Mouse (Mus musculus) gastrocnemius, postnatal 4 days (tissue): ENCODE results near the gene Adamts17. TPM values are rescaled to one million over a fixed set of nuclear protein-coding genes. Genes with fewer than 3 reads are reported as not detected.

ENCODE experiments used
- DNase-seq, 2 experiments: peaks; one replicate each; pipeline ENCODE4 v3.0.0; 2021 to 2022; ENCODE audit warnings: low spot score in 2 of 2, mixed read lengths in 2 of 2
- total RNA-seq, 2 experiments: library from RNA; stranded (reverse); gene quantifications; 2 replicates each; pipeline ENCODE4 v1.2.3; 2021

Adamts17 gene
- total RNA-seq, 2 experiments from 2014 or later: 10.5 to 14.1 TPM

DNA sequence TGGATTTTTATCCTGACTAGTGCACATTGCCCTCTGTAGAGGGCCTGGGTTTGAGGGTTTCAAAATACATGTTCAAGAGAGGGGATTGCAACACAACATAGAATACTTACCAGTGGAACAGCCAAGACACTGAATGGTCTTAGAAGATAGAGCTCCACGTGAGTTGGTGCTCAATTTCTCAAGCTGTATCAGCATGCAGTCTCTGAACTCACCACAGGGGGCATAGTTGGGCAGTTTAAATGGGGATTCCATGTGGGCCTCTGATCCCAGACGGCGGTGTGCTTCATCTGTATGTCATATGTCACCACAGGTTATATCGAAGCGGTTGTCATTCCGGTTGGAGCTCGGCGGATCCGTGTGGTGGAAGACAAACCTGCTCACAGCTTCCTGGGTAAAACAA, 222.2 kb downstream of the Adamts17 start:
- DNase-seq: peak in 1 of 2 experiments; percentile 47

DNA sequence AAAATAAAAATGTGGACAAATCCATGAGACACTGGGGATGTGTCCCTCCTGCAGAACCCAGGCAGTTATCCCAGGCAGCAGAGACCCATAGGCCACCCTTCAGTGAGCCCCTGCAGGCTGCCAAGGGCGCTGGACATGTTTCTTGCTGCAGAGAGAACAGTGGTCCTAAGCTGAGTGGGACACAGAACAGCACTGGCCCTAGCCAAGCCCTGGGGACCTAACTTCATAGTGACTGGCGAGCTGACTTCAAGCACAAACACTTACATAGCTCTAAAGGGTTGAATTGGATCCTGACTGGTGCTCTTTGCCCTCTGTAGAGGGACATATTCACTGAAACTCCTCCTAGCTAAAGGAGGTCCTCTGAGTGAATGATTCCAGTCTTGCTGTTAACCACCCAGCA, 223.0 kb downstream of the Adamts17 start:
- DNase-seq: no peak

GRCm38 (mm10) chr7:67064627-67065305, 225.2 kb downstream of the Adamts17 start:
- DNase-seq: no peak

- no peak for DNase-seq
Measured at GRCm38 (mm10) chr7:67065631-67066030, 226.1 kb downstream of the Adamts17 start.

DNA sequence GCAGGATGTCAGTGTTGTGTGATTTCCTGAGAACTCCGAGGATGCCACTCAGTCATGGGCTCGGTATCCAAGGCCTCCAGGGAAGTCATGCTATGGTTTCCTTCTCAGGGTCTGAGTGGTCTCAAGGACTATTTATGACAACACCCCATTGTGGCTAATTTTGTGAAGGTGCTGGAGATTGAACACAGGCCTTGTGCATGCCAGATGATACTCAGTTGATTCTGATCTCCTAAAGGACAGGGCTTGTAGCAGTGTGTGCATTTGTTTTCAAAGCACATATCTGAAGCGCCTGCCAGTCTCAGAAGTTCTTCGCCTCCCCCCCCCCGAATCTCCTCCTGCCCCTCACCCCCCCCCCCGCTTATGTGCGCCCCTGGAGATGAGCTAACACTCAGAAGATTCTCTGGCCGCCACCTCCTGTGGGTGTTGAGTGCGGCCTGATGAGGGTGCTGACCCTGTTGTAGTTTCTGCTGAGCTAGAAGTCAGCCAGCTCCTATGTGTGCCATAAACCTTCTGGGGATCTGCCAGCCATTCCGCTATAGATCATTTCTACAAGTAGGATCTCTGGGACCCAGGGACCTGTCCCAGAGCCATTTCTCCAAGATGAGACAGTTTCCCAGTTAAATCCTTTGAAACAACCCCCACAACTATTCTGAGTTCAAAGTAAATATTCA, 232.6 kb downstream of the Adamts17 start:
- no peak for DNase-seq

- DNase-seq: no peak
Measured at GRCm38 (mm10) chr7:67082751-67083150, 243.2 kb downstream of the Adamts17 start.

DNA sequence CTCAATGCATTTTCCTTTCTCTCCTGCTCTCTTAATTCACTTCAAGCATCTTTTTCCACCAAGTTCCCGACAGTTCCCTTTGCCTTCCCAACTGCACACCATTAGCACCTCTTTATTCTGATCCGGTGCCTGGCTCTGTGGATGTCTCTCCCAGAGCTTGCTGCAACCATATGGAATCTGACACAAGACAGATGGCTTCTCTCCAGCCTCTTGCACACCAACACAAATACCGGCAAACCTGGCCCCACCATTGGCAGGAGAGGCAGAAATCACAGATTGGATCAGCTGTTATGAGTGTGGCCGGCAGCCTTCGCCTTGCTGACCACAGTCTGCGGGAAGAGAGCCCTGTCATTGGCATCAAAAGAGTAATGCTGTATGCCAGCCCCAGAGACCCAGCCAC, 248.2 kb downstream of the Adamts17 start:
- no peak for DNase-seq

- no peak for DNase-seq
Measured at GRCm38 (mm10) chr7:67097096-67097495, 257.6 kb downstream of the Adamts17 start.

DNA sequence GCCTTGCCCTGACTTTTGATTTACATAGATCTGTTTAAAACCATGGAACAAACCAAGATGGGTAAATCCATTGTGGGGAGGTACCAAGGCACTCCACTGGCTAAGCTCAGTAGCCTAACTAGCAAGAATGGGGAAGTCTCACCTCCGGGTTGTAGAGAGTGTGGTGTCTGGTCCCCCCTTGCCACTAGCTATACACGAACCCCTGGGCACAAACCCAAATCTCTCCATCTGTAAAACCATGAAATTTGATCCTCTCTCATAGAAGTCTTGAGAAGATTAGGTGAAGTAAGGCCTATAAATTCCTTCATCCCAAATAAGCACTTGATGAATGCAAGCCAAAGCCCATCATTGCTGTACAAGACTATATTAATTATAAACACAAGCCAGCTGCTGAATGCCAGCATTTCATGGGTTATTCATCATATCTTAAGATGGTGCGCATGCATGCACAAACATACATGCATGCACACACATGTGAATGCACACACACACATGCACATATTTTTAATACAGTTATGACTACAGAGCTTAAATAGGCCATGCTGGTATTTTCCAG, 262.0 kb downstream of the Adamts17 start:
- no peak for DNase-seq

- no peak for DNase-seq
Measured at GRCm38 (mm10) chr7:67110551-67111159, 271.1 kb downstream of the Adamts17 start.

- no peak for DNase-seq
Measured at GRCm38 (mm10) chr7:67112495-67113216, 273.1 kb downstream of the Adamts17 start.

DNA sequence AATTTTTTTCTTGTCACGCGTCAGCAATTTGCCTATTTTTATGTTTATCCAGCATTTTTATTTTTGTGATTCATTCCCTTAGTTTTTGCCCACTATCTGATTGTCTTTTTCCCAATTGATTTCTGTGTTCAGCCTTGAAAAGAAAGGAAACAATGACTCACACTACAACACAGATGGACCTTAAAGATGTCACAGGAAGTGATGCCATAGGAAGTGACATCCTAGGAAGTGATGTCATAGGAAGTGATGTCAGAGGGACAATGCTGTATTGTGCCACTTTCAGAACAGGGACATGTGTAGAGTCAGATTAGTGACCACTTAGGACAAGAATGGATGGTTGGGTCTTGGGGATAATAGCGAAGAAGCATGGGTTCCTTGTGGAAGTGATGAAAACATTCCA, 274.5 kb downstream of the Adamts17 start:
- DNase-seq: no peak

DNA sequence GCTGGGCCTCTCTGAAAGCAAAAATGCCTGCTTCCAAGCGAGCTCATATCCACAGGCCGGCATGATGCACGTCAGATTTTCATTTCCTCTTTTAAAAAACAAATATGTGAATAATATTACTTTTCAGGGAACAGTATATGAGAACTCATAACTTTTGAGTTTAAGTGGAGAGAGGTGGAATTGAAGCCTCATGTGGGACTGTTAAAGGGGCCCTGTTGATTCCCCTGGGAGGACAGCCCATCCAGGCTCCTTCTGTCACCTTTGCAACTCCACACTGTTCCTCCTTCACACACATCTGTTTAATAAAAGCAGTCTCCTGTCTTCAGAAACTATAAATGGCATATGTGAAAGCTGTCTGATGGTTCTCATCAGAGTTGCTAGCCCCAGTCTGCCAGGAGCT, 275.5 kb downstream of the Adamts17 start:
- no peak for DNase-seq

DNA sequence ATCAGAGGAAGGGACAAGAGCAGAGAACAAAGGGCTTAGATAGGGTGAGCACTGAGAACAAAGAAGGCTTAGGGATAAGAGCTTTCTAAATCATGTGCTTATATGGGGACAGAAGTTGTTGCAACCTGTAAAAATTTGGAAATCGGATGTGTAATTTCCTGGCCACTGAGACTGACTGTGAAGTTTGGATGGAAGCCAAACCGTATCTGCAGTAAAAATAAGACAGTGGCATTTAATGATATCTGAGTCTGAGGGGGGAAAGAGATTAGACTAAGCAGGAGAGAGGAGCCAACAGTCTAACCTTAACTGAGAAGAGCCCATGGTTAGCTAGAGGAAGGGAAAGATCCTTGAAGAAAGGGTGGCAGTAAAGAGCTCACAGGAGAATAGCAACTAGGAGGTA, 295.6 kb downstream of the Adamts17 start:
- DNase-seq: no peak

DNA sequence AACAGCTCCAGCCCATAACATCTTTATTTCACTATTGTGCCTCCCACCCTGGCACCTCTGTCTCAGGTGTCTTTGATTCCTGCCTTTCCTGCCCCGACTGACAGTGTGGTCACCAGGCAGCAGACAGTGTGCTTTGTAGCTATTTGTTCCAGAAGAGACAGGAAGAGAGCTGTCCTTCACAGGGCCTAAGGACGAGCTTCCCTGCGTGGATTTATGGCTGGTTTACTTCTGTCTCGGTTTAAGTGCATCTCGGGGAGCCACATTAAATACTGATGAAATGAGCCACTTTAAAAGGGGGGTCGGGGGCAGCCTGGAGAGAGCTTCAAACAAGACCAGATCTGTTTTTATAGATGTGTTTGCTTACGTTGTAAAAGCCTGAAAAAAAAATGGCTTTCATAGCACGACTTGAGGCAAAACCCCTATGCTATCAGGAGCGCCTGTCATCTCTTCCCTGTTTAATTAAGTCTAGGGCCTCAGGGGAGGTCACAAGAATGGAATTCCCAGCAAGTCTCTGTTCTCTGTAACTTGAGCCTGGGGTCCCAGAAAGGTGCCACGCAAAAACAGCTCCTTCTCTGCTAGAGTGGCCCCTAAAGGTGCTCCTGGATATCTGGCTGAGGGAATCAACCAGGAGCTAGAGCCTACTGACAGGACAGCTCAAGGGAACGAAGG, 302.9 kb downstream of the Adamts17 start:
- no peak for DNase-seq

- no peak for DNase-seq
Measured at GRCm38 (mm10) chr7:67145748-67146147, 306.2 kb downstream of the Adamts17 start.

GRCm38 (mm10) chr7:67146151-67146550, 306.6 kb downstream of the Adamts17 start:
- no peak for DNase-seq

- no peak for DNase-seq
Measured at GRCm38 (mm10) chr7:67149707-67150106, 310.2 kb downstream of the Adamts17 start.

DNA sequence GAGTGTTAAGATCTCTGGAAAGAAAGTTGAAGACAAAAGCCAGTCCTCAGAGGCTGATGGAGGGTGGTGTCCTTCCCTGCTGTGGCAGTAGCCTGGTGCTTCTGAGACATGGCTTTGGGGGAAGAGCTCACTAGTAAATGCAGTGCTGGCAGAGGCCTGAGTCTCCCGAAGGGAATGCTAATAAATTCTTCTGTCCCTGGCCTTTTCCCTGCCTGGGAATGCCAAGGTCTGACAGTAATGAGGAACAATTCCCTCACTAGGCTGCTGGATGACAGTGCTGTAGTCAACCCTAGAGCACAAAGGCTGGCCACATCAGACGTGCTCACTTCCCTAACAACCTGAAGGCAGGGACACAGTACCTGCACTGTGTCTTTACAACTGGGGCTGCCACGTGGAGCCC, 313.1 kb downstream of the Adamts17 start:
- DNase-seq: no peak

- no peak for DNase-seq
Measured at GRCm38 (mm10) chr7:67162135-67162534, 322.6 kb downstream of the Adamts17 start.

DNA sequence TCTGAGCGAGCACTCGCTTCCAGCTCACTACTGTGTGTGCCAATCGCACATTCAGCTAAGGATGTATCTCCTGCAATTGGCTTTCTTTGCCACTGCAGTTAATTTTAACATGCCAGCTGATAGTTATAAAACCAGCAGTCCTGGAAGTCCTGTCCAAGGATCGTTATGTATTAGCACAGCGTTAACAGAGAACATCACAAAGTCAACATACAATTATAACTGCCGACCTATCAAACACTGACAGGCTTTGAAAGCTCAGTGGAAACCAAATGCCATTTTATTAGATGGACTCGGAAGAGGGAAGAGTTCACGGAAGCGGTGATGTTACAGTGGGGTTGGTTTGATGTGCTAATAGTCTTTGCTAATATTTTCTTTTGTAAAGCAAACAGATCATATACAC, 328.8 kb downstream of the Adamts17 start:
- no peak for DNase-seq
